In the genomic region with DNA sequence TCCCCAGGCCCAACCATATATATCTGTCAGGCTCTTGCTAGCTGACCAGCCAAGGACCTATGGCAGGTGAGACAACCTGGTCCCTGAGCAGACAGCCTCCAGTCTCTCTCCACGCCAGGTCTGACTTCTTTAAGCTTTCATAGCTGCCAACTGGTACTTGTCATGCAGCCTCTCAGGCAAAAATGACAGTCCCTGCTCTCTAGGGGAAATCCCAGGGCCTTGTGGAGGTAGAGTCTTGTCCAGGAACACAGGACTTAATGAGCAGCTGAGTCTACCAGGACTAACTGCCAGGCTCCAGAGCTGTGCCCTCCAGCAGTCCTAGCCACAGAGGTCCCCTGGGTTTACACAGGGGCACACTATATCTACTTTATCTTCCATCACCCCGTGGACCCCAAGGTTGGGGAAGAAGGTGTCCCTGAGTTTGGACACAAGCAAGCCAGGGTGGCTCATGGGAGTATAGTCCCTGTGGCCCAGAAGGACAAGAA, we compare ENCODE assay signal across 21 mouse cellular contexts.
DNase-seq lines count a peak whose midpoint lies in the region; ATAC-seq and TF ChIP-seq lines count a peak whose summit lies in the region.
"Had no signal": no experiment of that assay in that cellular context is flagged by ENCODE, and none has a peak within 500 bp of the region (broad histone marks: within the 10 kb centered on the region; RNA-seq: fewer than 3 reads in every experiment).

No protein-coding gene starts in this region.

- no peak for ATAC-seq in neural tube, embryonic 13.5 days (ENCODE audit: low read depth)
- peak; percentile 72 for ATAC-seq in activated CD4-positive, CD25-positive, alpha-beta regulatory T cell, adult 4 months
- ATAC-seq: intestine, postnatal 0 days; lung, postnatal 0 days; midbrain, embryonic 16.5 days had no signal

- H3K9ac ChIP-seq in neural tube, embryonic 13.5 days, result 0 out of 2 replicates have a peak overlapping the region, but pooled peaks have one; percentile 8

- WGBS in kidney, adult 2 months, result 54% methylated on average over 2 of the region's 2 CpGs
- WGBS in neural tube, embryonic 13.5 days, result 67% methylated on average over 2 of the region's 2 CpGs
- WGBS in olfactory bulb, adult 2 months, result 84% methylated on average over 2 of the region's 2 CpGs

- no peak for TF ChIP-seq CTCF in kidney, adult 2 months (conservative IDR thresholded peaks at IDR 0.05; ENCODE audit: insufficient read depth, insufficient read length, low read depth, low read length)
- no peak for TF ChIP-seq CTCF in olfactory bulb, adult 2 months (IDR thresholded peaks at IDR 0.05; ENCODE audit: insufficient read depth, low read depth, low read length)

- H3K4me3 ChIP-seq in kidney, adult 2 months (ENCODE audit: insufficient read depth, low read depth, low read length), result no peak overlapping the region
- no peak overlapping the region for H3K4me3 ChIP-seq in neural tube, embryonic 13.5 days
- H3K4me3 ChIP-seq in olfactory bulb, adult 2 months (ENCODE audit: insufficient read depth, low read depth, low read length), result no peak overlapping the region
- H3K4me3 ChIP-seq: gastrocnemius, adult 2 months; heart, embryonic 10.5 days; hindbrain, embryonic 10.5 days had no signal

- H3K36me3 ChIP-seq in kidney, adult 2 months (ENCODE audit: control insufficient read depth, insufficient read depth, low read length), result no peaks in the 10 kb centered on the region
- peaks cover 8% of the 10 kb centered on the region for H3K36me3 ChIP-seq in neural tube, embryonic 13.5 days
- H3K36me3 ChIP-seq: heart, embryonic 10.5 days had no signal

- no peak for DNase-seq in kidney, adult 2 months
- DNase-seq in kidney, postnatal 4 days, result no peak
- DNase-seq in neural tube, embryonic 10.5 days (ENCODE audit: extremely low spot score, low spot score), result no peak
- DNase-seq in gastrocnemius, adult 18-20 months (ENCODE audit: low spot score), result no peak
- no peak for DNase-seq in ovary, adult 18-20 months (ENCODE audit: low spot score)
- DNase-seq: adrenal gland, postnatal 25 days; cerebellum, adult 11-12 months; cerebellum, postnatal 25 days; gastrocnemius, adult 2 months; liver; right cerebral cortex, adult 18-20 months; thymus, postnatal 4 days had no signal

- peaks cover 29% of the 10 kb centered on the region for H3K4me1 ChIP-seq in kidney, adult 2 months (ENCODE audit: control insufficient read depth, insufficient read depth, low read length)
- H3K4me1 ChIP-seq in neural tube, embryonic 13.5 days (replicated peaks), result peaks cover 50% of the 10 kb centered on the region
- H3K4me1 ChIP-seq in olfactory bulb, adult 2 months (ENCODE audit: control insufficient read depth, insufficient read depth, low read length), result peaks cover 87% of the 10 kb centered on the region

- H3K4me2 ChIP-seq in neural tube, embryonic 13.5 days, result no peak overlapping the region

- TF ChIP-seq POLR2A in kidney, adult 2 months (IDR thresholded peaks at IDR 0.05; ENCODE audit: low read depth, low read length), result no peak
- TF ChIP-seq POLR2A in olfactory bulb, adult 2 months (IDR thresholded peaks at IDR 0.05; ENCODE audit: insufficient read depth, low read depth, low read length), result no peak

- H3K9me3 ChIP-seq in neural tube, embryonic 13.5 days, result no peaks in the 10 kb centered on the region
- H3K9me3 ChIP-seq: heart, embryonic 10.5 days; hindbrain, embryonic 10.5 days had no signal

- H3K27ac ChIP-seq in kidney, adult 2 months (ENCODE audit: insufficient read depth, low read depth, low read length), result 0 out of 2 replicates have a peak overlapping the region, but pooled peaks have one; percentile 4
- peak overlapping the region; percentile 24; the same call in 1 of the 2 replicates for H3K27ac ChIP-seq in neural tube, embryonic 13.5 days (replicated peaks)
- peak overlapping the region; percentile 95 for H3K27ac ChIP-seq in olfactory bulb, adult 2 months (ENCODE audit: insufficient read depth, low read depth, low read length)
- H3K27ac ChIP-seq: gastrocnemius, adult 2 months; heart, embryonic 10.5 days; kidney, postnatal 0 days had no signal

- no peaks in the 10 kb centered on the region for H3K27me3 ChIP-seq in kidney, adult 2 months (replicated peaks; ENCODE audit: control insufficient read depth, insufficient read depth, low read length)
- no peaks in the 10 kb centered on the region for H3K27me3 ChIP-seq in neural tube, embryonic 13.5 days

Comparison
In these comparisons a context has a peak if more than half of its experiments do, and no peak if none do; other contexts are left out.
1. H3K27ac ChIP-seq: peak in every context shown above with its lines; median percentile 95 in olfactory bulb, adult 2 months; 24 in neural tube, embryonic 13.5 days; 4 in kidney, adult 2 months.